Mouse (Mus musculus): Measurements from ENCODE around the gene Angptl6. TPM values are rescaled to one million over a fixed set of nuclear protein-coding genes. Genes with fewer than 3 reads are reported as not detected.

The Angptl6 gene
- total RNA-seq, 4 experiments from 2014 or later, result 6.8 to 8.9 (median 8.5) TPM

- DNase-seq (ENCODE audit: low spot score in 2 of 2), result peak in 1 of 2 experiments; percentile 2
These were observed 7.7 kb upstream of the Angptl6 start for GRCm38 (mm10) chr9:20887191-20887590.

- DNase-seq (ENCODE audit: low spot score in 2 of 2), result peak in 1 of 2 experiments; percentile 4
These were observed 7.0 kb upstream of the Angptl6 start for GRCm38 (mm10) chr9:20886563-20886962.

DNA sequence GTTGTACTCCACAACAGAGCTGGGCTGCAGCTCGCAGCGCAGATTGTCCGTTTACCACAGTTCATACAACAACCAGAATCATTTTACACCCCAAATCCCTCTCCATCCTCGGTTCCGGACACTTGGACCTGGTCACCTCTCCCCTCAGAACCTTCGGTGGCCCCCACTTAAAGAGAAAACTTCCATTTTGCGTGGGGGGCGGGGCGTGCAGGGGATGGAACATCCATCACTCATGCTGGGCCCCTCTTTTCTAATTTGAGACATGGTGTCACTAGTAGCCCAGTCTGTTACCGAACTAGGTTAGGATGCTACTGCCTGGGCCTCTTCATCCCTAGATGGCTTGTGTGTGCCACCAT, 839 bp downstream of the Angptl6 start:
- no peak for DNase-seq (ENCODE audit: low spot score in 2 of 2)

DNA sequence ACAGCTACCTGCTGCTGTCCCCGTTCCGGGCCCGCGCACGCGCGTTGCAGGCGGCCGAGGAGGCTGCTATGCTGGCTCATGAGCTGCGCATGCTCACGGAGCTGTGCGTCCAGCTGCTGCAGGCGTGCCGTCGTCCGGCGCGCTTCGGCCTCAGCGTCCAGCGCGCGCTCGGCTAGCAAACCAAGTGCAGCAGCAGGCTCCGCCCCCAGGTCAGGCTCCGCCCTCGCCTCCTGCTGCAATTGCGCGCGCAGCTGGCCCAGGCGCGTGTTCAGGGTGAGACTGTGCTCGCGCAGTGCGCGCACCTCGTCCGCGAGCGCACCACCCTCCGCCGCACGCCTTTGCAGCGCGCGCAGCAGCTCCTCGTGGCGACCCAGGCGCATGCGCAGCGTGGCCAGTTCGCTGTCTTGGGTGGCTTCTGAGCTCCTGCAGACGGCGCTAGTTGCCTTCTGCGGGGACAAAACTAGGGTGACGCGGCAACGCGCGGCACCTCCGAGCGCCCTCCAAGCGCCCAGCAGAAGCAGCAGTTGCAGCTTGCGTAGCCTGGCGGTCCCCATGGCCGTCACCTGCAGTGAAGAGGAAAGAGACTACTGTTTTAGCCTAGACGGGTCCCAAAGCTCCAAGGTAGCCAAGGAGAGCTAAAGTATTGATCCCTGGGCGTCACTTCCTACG, 1.4 kb downstream of the Angptl6 start:
- peak; percentile 99 for DNase-seq (ENCODE audit: low spot score in 2 of 2)

- no peak for DNase-seq (ENCODE audit: low spot score in 2 of 2)
These were observed 2.1 kb downstream of the Angptl6 start for GRCm38 (mm10) chr9:20877118-20878040.

DNA sequence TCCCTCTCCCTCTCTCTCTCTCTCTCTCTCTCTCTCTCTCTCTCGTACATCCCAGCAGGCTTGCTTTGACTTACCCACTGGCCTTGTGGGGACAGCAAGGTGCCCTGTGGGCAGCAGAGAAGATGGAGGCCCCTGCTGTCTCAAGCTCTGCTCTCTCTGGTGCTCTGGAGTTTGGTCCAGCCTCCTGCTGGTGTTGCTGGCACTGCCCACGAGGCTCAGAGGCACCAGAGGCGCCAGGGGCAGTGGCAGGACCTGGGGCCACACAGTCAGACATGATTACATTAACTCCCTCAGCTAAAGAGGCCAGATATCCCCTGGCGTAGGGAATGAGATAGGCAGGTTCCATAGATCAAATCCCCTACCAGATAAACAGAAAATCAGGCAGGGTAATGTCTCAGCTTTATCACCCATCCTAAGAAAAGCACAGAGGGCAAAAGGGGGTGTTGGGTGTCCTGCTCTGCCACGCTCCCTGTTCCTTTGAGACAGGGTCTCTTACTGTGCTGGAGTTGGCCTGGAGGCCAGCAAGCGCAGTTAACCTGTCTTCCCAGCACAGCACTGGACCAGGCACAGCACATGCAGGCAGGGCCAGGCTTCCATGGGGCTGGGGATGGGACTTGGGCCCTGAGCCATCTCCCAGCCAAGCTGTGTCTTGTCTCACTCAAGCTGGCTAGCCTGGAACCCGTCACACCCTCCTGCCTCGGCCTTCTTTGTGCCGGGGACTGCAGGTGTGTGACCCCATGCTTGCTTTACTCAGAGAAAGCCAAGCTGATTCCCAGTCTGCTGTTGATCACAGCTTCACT, 3.0 kb downstream of the Angptl6 start:
- DNase-seq (ENCODE audit: low spot score in 2 of 2), result no peak

DNA sequence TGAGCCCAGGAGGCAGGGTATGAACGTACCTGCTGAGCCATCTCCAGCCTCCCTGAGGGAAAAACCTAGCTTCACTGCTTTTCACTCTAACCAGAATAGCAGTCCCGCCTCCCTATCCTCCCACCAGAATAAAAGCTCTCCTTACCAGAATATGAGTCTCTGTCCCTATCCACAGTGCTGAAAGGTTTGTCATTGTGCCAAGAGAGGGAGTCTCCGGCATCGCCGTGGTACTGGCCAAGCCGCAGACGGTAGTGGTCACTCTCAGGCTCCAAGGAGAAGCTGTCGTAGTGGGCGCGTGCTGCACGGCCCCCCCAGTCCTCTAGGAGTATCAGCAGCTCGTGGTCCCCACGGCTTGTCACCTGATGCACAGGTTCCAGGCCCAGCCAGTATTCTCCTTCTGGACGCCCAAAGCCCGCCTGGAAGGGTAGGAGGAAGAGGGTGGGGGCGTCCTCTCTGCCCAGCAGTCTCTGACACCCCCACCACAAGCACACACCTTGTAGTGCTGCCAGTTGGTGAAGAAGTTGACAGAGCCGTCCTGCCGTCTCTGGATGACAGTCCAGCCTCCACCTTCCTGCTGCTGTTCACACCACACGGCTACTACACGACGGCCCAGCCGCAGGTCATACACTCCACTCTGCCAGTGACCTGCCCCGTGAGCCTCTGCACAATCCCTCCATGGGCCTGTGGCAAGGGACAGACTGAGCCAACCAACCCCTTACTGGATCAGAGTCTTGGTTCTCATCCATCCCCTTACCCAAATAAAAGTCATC, 4.3 kb downstream of the Angptl6 start:
- no peak for DNase-seq (ENCODE audit: low spot score in 2 of 2)

- DNase-seq (ENCODE audit: low spot score in 2 of 2), result no peak
These were observed 6.0 kb downstream of the Angptl6 start for GRCm38 (mm10) chr9:20873521-20873920.

- no peak for DNase-seq (ENCODE audit: low spot score in 2 of 2)
These were observed 6.5 kb downstream of the Angptl6 start for GRCm38 (mm10) chr9:20872991-20873390.

GRCm38 (mm10) chr9:20870211-20871173, 9.0 kb downstream of the Angptl6 start:
- no peak for DNase-seq (ENCODE audit: low spot score in 2 of 2)

GRCm38 (mm10) chr9:20869246-20869645, 10.3 kb downstream of the Angptl6 start:
- DNase-seq (ENCODE audit: low spot score in 2 of 2), result no peak

GRCm38 (mm10) chr9:20868448-20869001, 11.0 kb downstream of the Angptl6 start, which contains the start of gene A230050P20Rik:
TSS of gene A230050P20Rik (plus strand) at chr9:20868642.
- DNase-seq (ENCODE audit: low spot score in 2 of 2), result peak in 1 of 2 experiments; percentile 72

GRCm38 (mm10) chr9:20866879-20867278, 12.6 kb downstream of the Angptl6 start:
- no peak for DNase-seq (ENCODE audit: low spot score in 2 of 2)

DNA sequence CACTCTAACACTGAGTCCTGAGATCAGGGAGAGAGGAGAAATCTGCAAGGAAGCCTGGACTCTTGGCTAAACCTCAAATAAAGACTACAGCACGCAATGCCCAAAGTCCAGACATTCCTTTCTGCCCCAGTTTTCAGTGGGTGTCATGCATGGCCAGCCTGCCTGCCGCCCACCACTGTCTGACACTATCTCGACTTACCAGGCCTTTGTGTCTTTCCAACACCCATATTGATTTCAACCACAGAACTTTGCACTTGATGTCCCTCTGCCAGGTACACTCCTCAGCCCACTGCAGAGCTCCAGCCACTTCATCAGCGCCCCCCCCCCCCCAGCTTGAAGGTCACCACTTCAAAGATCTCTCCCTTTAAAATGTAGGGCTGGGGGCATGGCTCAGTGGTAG, 17.3 kb downstream of the Angptl6 start:
- no peak for DNase-seq (ENCODE audit: low spot score in 2 of 2)

- DNase-seq (ENCODE audit: low spot score in 2 of 2), result no peak
These were observed 17.7 kb downstream of the Angptl6 start for GRCm38 (mm10) chr9:20861821-20862220.

- no peak for DNase-seq (ENCODE audit: low spot score in 2 of 2)
These were observed 19.6 kb downstream of the Angptl6 start for GRCm38 (mm10) chr9:20859926-20860325.

DNA sequence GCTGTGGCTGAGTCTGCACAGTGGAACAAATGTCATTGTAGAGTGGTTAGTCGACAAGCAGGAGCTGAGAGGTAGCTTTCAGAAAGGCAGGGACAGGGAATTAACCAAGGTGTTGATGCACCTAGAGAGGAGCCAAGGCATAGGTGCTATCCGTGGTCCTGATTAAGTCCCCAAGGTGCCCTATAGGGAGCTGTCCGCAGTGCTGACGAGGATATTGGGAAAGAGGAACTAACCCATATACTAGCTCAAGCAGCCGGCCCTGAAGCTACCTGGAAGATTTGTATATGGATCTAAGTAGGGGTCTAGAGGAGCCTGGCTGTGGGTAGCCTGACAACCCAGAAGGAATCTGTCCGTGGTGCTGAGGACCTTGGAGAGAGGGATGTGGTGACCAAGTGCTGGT, 22.4 kb downstream of the Angptl6 start:
- DNase-seq (ENCODE audit: low spot score in 2 of 2), result no peak

DNA sequence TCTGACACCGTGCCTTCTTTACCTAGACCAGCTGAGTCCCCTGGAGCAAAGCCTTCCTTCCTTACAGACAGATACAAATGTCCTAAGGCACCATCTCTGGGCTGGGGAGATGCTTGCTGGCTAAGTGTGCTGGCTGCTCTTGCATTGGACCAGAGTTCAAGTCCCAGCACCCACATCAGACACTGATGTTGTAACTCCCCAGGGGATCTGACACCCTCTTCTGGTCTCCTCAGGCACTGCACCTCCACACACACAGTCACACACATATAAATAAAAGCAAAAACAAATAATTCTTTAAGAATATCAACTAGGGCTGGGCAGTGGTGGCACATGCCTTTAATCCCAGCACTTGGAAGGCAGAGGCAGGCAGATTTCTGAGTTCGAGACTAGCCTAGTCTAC, 29.3 kb downstream of the Angptl6 start:
- no peak for DNase-seq (ENCODE audit: low spot score in 2 of 2)

GRCm38 (mm10) chr9:20842670-20843069, 36.9 kb downstream of the Angptl6 start:
- no peak for DNase-seq (ENCODE audit: low spot score in 2 of 2)
